Mouse (Mus musculus) midbrain, embryonic 13.5 days (tissue): ENCODE measurements around the gene Irf8. TPM values are rescaled to one million over a fixed set of nuclear protein-coding genes. Genes with fewer than 3 reads are reported as not detected.

Experiments used
- ATAC-seq: fragments of 200-750 bp; cut with Nextera tagmentation; 2 replicates; pipeline ENCODE4 v1.8.0; 2017; ENCODE audit warnings: mild to moderate bottlenecking, moderate TSS enrichment, moderate library complexity
- H3K27ac ChIP-seq: fragments of 300-500 bp; sonication (generic); 2 replicates; pipeline ENCODE4 v1.5.1; 2015; ENCODE audit warnings: inconsistent platforms, mild to moderate bottlenecking, moderate library complexity
- H3K27me3 ChIP-seq: fragments of 300-500 bp; sonication (generic); 2 replicates; pipeline ENCODE4 v1.6.1; 2015; ENCODE audit warnings: mild to moderate bottlenecking, inconsistent platforms
- H3K36me3 ChIP-seq: fragments of 300-500 bp; sonication (generic); 2 replicates; pipeline ENCODE4 v1.6.1; 2015; ENCODE audit warnings: mild to moderate bottlenecking, inconsistent platforms
- H3K4me1 ChIP-seq: fragments of 300-500 bp; sonication (generic); replicated peaks from 2 replicates; pipeline ENCODE4 v1.6.1; 2015; ENCODE audit warnings: inconsistent platforms
- H3K4me2 ChIP-seq: fragments of 300-500 bp; sonication (generic); replicated peaks from 2 replicates; pipeline ENCODE4 v1.6.1; 2015; ENCODE audit warnings: moderate library complexity, mild to moderate bottlenecking, inconsistent platforms
- H3K4me3 ChIP-seq: fragments of 300-500 bp; sonication (generic); replicated peaks from 2 replicates; pipeline ENCODE4 v1.5.1; 2015; ENCODE audit warnings: mild to moderate bottlenecking, inconsistent platforms
- H3K9ac ChIP-seq: fragments of 300-500 bp; sonication (generic); replicated peaks from 2 replicates; pipeline ENCODE4 v1.6.1; 2015; ENCODE audit warnings: mild to moderate bottlenecking, inconsistent platforms
- H3K9me3 ChIP-seq: fragments of 300-500 bp; sonication (generic); 2 replicates; pipeline ENCODE4 v1.6.1; 2016; ENCODE audit warnings: mild to moderate bottlenecking, inconsistent platforms
- WGBS: fragments of 180-500 bp; shearing (Covaris S2); methylation state at CpG from one replicate; pipeline ENCODE4 v1.1.7; 2015; 5-methylcytosine and 5-hydroxymethylcytosine counted together
- polyA plus RNA-seq: library from polyadenylated mRNA; unstranded; fragments of >200 nt; fragmentation: Nextera tagmentation; extraction: Ambion mirVana; gene quantifications from 2 replicates; pipeline ENCODE4 v1.2.1, GENCODE M21; 2015

Irf8 gene
- polyA plus RNA-seq, 1 experiment from 2014 or later = 3.9 TPM

DNA sequence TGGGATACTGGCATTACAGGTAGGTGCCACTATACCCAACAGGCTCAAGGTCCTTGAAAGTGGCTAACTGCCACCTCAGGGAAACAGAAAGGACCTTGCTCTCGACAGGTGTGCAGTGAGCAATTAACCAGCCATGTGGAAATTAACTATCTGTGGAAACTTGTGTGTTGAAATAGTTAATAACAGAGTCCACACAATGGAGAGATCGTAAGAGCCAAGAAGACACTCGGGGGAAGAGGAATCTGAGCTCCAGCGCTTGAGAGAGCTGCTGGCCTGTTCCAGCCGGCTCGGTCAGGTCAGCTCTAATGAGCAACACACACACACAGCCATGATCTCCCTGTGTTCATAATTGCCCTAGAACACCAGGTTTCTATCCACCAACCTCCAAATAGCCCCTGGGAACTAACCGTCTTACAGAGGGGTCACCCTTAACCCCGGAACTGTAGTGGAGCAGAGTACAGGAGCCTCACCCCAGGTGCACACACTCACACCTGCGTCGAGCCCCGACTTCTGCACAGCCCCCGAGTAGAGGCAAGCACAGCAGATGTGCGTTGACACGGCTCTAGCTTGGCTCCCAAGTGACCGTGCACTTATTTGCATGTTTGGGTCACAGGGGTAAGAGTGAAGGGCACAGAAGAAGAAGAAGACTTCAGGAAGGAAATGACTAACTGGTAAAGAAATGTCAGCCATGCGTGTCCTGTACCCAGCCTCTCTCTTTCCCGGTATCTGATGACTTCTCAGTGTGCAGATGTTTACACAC, 11.2 kb upstream of the Irf8 start:
- no peak overlapping the region for H3K9ac ChIP-seq
- H3K4me3 ChIP-seq = no peak overlapping the region
- no peaks in the 10 kb centered on the region for H3K36me3 ChIP-seq
- H3K9me3 ChIP-seq = no peaks in the 10 kb centered on the region
- WGBS = 78% methylated on average over 17 of the region's 17 CpGs
- no peak for ATAC-seq
- no peak overlapping the region for H3K4me2 ChIP-seq
- H3K27me3 ChIP-seq = no peaks in the 10 kb centered on the region
- H3K4me1 ChIP-seq = no peaks in the 10 kb centered on the region
- H3K27ac ChIP-seq = no peak overlapping the region

DNA sequence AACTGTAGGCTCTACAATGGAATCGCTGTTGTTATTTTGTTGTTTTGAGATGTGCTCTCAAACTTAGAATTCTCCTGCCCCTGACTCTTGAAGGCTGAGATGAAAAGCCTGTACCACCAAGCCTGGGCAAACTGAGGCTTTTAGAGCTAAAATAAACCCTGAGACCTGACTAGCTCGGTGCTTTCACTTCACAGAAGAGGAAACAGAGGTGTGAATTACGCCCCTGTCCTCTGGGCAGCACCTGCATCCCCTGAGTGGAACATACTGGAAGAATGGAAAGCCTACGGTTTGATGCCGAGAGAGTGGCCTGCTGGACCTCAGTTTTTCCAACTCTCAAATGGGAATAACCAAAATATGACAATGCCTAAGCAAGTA, 10.6 kb upstream of the Irf8 start:
- H3K9ac ChIP-seq = no peak overlapping the region
- no peaks in the 10 kb centered on the region for H3K36me3 ChIP-seq
- no peaks in the 10 kb centered on the region for H3K27me3 ChIP-seq
- no peak overlapping the region for H3K27ac ChIP-seq
- no peaks in the 10 kb centered on the region for H3K9me3 ChIP-seq
- ATAC-seq = no peak
- no peak overlapping the region for H3K4me3 ChIP-seq
- no peaks in the 10 kb centered on the region for H3K4me1 ChIP-seq
- H3K4me2 ChIP-seq = no peak overlapping the region
- WGBS = 88% methylated on average over 5 of the region's 5 CpGs

DNA sequence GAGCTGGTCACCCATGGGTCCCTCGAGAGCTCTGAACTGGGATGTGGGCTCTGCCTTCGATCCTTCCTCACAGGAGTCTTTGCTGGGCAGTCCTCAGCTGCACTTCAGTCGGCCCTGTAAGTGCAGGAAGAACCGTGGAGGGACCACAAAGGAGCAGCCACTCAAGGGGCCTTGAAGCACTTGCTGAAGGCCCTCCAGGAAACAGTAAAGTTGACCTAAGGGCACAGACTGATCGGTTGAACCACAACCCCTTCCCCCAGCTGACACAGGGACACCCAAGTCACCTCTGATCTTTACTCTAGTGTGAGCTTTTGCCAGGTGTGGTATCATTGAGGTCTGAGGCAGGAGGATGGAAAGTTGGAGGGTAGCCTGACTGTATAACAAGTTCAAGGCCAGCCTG, 10.1 kb upstream of the Irf8 start:
- H3K4me1 ChIP-seq = no peaks in the 10 kb centered on the region
- H3K9me3 ChIP-seq = no peaks in the 10 kb centered on the region
- H3K9ac ChIP-seq = no peak overlapping the region
- H3K27me3 ChIP-seq = no peaks in the 10 kb centered on the region
- no peaks in the 10 kb centered on the region for H3K36me3 ChIP-seq
- ATAC-seq = no peak
- WGBS = 78% methylated on average over 5 of the region's 5 CpGs
- H3K27ac ChIP-seq = no peak overlapping the region
- no peak overlapping the region for H3K4me3 ChIP-seq
- no peak overlapping the region for H3K4me2 ChIP-seq

DNA sequence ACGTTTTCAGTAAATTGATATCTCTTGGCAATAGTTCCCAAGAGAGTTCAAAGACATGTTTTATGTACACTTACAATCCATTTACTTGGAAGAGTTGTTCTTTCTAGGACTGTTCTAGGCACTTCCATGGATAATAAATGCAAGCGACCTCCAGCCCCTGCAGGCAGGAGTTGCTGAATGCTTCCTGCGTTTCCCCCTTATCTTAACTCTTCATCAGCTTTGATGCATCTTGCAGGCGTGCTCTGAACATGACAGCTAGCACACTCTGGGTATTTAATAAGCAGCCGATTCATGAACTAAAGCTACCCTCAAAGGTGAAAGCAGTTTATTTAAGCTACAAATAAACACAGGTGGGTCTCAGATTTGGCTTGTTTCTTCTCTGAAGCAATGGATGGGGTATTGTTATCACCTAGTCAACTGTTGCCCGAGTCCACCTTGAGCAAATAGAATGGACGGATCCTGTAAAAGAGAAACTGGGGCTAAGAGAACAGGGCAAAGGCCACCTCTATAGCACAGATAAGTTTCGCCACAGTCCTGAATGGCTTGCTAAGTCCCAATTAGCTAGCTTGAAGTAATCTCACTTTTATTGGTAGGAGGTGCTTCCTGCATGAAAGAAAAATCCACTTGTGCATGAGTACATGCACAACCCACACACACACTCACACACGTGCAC, 7.5 kb upstream of the Irf8 start:
- Histone ChIP-seq H3K36me3 (no peaks in the 10 kb centered on the region), H3K4me2 (no peak overlapping the region), H3K27ac (no peak overlapping the region), H3K4me1 (peaks cover 7% of the 10 kb centered on the region), H3K4me3 (no peak overlapping the region), H3K27me3 (peaks cover 12% of the 10 kb centered on the region), H3K9me3 (no peaks in the 10 kb centered on the region), H3K9ac (no peak overlapping the region)
- 81% methylated on average over 9 of the region's 9 CpGs for WGBS
- no peak for ATAC-seq

DNA sequence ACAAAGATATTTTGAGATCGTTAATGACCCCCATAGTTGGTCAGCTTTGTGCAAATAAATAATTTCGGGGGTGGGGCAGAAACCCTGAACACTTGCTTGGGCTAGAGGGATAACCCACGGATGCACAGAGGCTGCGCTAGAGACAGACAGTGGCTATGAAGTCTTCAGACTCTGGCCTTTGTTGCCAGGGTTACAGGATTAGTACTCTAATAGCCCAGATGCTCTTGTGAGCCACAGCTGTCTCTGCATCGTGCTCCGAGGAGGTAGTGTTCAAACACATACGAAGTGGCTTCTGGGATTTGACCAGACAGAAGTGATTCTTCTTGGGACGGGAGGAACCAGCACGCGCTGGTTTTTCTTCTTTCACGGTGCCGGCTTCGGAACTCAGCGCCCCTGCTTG, 4.6 kb upstream of the Irf8 start:
- WGBS = 18% methylated on average over 14 of the region's 14 CpGs

DNA sequence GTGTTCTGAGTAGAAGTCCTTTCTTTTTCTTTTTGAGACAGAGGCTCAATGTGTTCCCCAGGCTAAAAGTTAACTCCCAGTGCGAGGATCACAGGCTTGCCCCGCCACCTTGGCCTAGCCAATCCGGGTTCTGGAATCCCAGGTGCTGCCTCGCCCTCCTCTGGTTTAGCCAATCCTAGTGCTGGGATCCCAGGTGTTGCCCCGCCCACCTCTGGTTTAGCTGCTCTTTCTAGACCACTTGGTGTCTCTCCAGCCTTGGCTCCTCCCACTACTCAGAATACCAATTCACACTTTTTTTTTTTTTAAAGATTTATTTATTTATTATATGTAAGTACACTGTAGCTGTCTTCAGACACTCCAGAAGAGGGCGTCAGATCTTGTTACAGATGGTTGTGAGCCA, 4.1 kb upstream of the Irf8 start:
- Histone ChIP-seq H3K4me3 (no peak overlapping the region), H3K27me3 (peaks cover 40% of the 10 kb centered on the region), H3K4me2 (peak overlapping the region; percentile 14; the same call in 1 of the 2 replicates), H3K9me3 (no peaks in the 10 kb centered on the region), H3K9ac (no peak overlapping the region), H3K27ac (no peak overlapping the region), H3K4me1 (peaks cover 23% of the 10 kb centered on the region), H3K36me3 (no peaks in the 10 kb centered on the region)
- ATAC-seq = no peak
- WGBS = 40% methylated on average over 5 of the region's 6 CpGs

More for the DNA sequence above, 4.6 kb upstream of the Irf8 start:
- Histone ChIP-seq H3K4me3 (no peak overlapping the region), H3K9ac (no peak overlapping the region), H3K27me3 (peaks cover 35% of the 10 kb centered on the region), H3K27ac (no peak overlapping the region), H3K36me3 (no peaks in the 10 kb centered on the region), H3K4me1 (peaks cover 18% of the 10 kb centered on the region), H3K4me2 (peak overlapping the region; percentile 14; the same call in 1 of the 2 replicates), H3K9me3 (no peaks in the 10 kb centered on the region)
- ATAC-seq = peak; percentile 65; the same call in 1 of the 2 replicates

DNA sequence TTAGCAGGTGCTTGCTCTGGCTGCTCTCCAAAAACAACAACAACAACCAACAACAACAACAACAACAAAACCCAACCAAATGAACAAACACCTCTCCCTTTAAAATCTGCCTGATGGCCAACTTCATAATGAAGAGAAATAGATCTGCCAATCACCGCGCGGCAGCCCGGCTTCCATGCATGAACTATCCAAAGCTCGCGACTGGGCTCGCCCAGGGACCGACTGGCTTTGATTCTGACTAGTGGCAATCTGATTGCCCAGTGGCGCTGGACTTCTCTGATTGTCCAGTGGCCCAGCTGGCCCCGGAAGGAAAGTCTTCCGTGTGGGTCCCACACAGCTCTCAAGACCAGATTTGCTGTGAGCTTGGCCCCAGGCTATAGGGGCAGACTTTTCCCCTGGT, 328 bp downstream of the Irf8 start:
- H3K27me3 ChIP-seq = peaks cover 50% of the 10 kb centered on the region
- H3K4me1 ChIP-seq = peaks cover 23% of the 10 kb centered on the region
- ATAC-seq = peak; percentile 63
- no peak overlapping the region for H3K27ac ChIP-seq
- WGBS = under 1% methylated on average over 11 of the region's 11 CpGs
- peak overlapping the region; percentile 97 for H3K4me2 ChIP-seq
- peak overlapping the region; percentile 62 for H3K9ac ChIP-seq
- H3K36me3 ChIP-seq = no peaks in the 10 kb centered on the region
- H3K4me3 ChIP-seq = peak overlapping the region; percentile 49
- H3K9me3 ChIP-seq = no peaks in the 10 kb centered on the region

DNA sequence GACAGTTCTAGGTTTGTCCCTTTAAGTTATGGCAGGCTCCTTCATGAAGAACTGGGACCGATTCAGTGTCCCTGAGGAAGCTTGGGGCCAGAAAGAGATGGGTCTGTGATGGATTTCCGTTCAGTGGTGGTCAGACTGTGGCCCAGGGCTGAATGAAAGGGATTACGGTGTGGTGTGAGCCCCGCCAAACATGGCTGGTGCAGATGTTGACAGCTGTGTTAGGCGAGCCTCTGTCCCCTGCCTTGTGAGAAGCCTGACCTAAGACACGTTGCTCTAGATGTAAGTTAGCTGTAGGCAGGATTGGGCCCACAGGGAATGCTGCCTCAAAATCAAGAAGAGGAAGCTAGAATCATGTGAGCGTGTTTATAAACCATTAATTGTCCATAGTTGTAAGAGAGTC, 1.0 kb downstream of the Irf8 start:
- H3K27ac ChIP-seq = no peak overlapping the region
- no peak overlapping the region for H3K4me3 ChIP-seq
- peaks cover 50% of the 10 kb centered on the region for H3K27me3 ChIP-seq
- ATAC-seq = no peak
- no peaks in the 10 kb centered on the region for H3K9me3 ChIP-seq
- no peaks in the 10 kb centered on the region for H3K36me3 ChIP-seq
- H3K4me1 ChIP-seq = peaks cover 17% of the 10 kb centered on the region
- WGBS = 54% methylated on average over 7 of the region's 7 CpGs
- H3K4me2 ChIP-seq = no peak overlapping the region; the same call in 1 of the 2 replicates
- no peak overlapping the region for H3K9ac ChIP-seq

DNA sequence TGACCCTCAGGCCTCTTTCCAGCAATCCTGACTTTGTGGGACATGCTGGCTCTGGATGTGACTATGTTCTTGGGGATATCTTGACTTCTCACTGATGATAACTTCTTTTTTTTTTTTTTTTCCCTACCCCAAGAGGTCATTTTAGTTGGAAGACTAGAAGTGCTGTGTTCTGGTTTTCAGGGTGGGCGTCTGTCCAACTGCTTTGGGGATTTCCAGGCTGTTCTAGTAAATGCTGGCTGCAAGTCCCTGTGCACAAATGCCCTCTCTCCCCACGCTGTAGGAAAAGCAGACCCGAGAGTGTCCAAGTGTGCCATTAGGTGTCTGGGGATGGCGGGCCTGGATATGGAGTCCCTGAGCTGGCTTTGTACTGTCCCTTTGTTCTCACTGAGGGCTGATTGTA, 2.6 kb downstream of the Irf8 start:
- Histone ChIP-seq H3K27ac (no peak overlapping the region), H3K4me3 (no peak overlapping the region), H3K9ac (no peak overlapping the region), H3K36me3 (no peaks in the 10 kb centered on the region), H3K4me1 (peaks cover 17% of the 10 kb centered on the region), H3K27me3 (peaks cover 37% of the 10 kb centered on the region), H3K9me3 (no peaks in the 10 kb centered on the region), H3K4me2 (no peak overlapping the region)
- WGBS = 83% methylated on average over 4 of the region's 4 CpGs
- ATAC-seq = no peak

DNA sequence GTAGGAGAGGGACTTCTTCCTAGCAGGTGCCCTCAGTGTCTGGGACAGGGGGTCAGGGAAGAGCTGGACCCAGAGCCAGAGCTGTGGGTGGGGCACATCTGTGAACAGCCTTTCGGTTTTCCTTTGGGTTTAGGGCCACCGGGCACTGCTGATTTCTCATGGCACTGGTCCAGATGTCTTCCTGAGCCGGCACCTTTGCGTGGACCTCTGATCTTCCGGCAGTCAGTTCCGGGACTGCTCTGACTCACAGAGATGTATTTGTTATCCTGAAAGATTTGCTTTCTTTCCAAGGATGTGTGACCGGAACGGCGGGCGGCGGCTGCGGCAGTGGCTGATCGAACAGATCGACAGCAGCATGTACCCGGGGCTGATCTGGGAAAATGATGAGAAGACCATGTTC, 3.4 kb downstream of the Irf8 start:
- Histone ChIP-seq H3K9ac (no peak overlapping the region), H3K27ac (no peak overlapping the region), H3K4me1 (peaks cover 17% of the 10 kb centered on the region), H3K9me3 (no peaks in the 10 kb centered on the region), H3K4me3 (no peak overlapping the region), H3K27me3 (peaks cover 29% of the 10 kb centered on the region), H3K36me3 (no peaks in the 10 kb centered on the region), H3K4me2 (no peak overlapping the region)
- no peak for ATAC-seq
- 90% methylated on average over 15 of the region's 15 CpGs for WGBS

DNA sequence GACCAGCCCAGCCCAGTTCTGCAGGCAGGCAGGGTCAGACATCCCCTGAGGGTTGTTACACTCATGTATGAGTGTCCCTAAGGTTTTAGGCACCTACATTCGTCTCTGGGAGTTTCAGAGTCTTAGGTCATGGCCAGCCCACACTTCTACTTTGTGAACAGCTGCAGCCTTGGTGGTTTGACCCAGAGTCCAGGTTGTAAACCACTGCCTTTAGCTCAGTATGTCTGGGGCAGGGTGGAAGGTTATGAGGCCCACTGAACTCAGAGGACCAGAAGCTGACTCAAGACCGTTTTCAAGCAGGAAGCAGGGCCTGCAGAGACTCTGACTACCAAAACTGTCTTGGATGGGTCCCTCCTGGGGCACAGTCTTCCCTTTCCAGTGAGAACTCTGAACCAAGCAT, 4.4 kb downstream of the Irf8 start:
- H3K9me3 ChIP-seq = no peaks in the 10 kb centered on the region
- no peak overlapping the region for H3K4me2 ChIP-seq
- H3K9ac ChIP-seq = no peak overlapping the region
- no peak overlapping the region for H3K27ac ChIP-seq
- no peak for ATAC-seq
- H3K36me3 ChIP-seq = no peaks in the 10 kb centered on the region
- WGBS = 74% methylated on average over 2 of the region's 2 CpGs
- peaks cover 15% of the 10 kb centered on the region for H3K4me1 ChIP-seq
- peaks cover 19% of the 10 kb centered on the region for H3K27me3 ChIP-seq
- no peak overlapping the region for H3K4me3 ChIP-seq

DNA sequence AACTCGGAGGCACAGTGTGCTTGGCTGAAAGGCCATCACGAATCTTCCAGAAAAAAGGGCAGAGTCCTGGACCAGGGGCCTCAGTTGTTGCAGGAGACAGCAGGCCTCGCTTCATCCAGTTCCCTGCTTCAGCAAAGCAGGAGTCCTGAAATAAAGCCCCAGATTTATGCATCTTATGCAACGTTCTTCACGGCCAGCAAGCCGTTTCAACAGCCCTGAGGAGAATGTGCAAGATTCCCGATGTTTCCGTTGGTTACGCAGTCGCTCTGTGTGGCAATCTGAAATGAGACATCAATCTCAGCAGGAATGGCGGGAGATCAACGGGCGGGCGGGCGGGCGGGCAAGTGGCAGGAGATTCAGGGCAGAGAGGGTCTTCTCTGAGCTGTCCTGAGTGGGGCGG, 4.8 kb downstream of the Irf8 start:
- Histone ChIP-seq H3K9ac (no peak overlapping the region), H3K4me2 (no peak overlapping the region), H3K4me3 (no peak overlapping the region), H3K27ac (no peak overlapping the region), H3K36me3 (no peaks in the 10 kb centered on the region), H3K9me3 (no peaks in the 10 kb centered on the region), H3K27me3 (peaks cover 15% of the 10 kb centered on the region), H3K4me1 (peaks cover 11% of the 10 kb centered on the region)
- 56% methylated on average over 17 of the region's 17 CpGs for WGBS
- no peak for ATAC-seq
